Mouse (Mus musculus) fat pad, adult 2 months (tissue): Measurements from ENCODE around the gene Lin7c.
"Not testable (repeated sequence)": the region's sequence is repeated elsewhere in the genome, so short reads cannot be mapped to it uniquely, and the experiment has no call there.

Experiments
- DNase-seq: peaks from one replicate; pipeline ENCODE4 v3.0.0-alpha.2; 2011; ENCODE audit warnings: low read depth, low spot score; ENCODE audit errors: extremely low read depth

Gene Lin7c

DNA sequence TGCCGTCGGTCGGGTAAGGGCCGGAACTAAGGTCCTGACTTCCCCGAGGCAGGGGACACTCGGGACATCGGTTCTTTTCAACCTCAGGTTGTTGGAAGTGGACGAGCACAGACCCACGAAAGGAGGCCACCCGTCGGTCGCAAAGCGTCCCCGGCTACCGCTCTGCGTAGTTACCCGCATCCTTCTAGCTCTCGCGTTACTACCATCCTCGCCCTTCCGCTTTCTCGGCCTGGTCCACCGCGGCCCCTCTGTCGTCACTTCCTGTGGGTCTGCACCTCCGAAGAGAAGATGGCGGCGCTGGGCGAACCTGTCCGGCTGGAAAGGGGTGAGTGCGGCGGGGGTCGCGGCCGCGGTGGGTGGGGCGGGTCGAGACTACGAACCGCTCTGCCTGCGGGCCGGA lies at the start of gene Lin7c:
Lin7c (plus strand) TSS at position 257 of the 400 bp plus-strand sequence.
- no peak for DNase-seq

DNA sequence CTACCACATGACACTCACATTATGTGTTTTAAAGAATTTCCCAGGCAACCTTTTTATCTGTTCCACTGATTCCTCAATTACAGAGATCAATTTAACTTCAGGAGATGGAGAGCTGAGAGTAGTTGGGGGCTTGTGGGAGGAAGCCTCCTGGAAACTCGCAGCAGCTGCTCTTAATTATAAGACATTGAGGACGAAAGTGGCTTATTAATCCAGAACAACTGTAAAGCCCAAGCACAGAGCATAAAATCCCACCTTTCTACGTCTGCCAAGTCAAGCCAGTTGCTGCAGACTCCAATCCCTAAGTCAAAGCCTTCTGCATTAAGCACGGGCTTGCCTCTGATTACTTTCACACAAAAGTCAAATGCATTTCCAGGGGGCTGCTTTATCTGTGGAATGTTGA lies 44.3 kb upstream of the Lin7c start:
- DNase-seq, result no peak

DNA sequence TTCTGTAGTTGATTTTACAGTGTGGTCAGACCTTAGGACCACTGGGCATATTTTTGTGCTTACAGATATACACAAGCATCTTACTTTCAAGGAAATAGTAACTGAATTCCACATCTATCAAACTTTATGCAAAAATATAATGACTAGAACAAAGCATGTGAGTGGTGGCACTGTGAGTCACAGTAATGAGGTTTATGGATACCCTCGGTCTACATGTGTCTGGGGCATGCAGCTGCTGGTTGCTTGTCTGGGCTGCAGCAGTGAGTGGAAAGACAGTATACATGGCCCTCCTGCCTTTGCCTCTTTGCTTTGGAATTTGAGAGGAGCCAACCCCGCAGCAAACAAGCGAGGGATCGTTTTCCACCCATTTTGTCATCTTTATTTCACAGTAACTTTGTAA lies 42.3 kb upstream of the Lin7c start:
- DNase-seq, result no peak

DNA sequence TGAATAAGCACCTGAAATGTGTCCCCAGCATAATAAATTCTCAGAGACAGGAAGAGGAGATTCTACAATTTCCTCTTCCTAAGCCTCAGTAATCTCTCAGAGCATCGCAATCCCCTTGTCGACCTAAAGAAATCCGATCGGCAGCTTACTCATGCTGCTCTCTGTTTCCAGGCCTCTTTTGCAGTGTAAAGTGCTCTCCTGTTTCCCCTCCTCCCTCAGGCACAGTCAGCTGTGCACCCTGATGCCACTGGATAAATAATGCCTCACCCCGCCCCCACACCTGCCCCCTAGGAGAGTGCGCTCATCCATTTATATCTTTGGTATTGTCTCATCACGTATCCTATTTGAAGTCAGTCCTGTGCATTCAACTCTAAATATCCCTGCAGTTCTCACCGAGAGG lies 41.9 kb upstream of the Lin7c start:
- no peak for DNase-seq

DNA sequence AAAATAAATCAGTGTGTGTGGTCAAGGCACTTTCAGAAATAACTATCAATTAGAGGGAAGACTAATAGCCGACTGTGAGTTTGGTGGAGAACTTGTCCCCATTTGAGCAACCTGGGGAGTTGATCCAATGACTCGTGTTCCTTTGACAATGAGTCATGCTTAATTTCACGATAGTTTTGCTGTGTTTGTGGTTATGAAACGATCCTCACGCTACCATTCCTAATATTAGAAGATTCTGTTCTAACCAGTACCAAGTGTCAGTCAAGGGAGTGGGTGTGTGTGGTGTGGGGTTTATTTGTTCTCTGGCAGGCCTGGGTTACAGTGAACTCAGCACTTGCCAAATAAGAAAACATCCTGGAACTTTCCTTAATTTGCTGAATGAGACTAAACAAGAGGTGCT lies 35.1 kb upstream of the Lin7c start:
- no peak for DNase-seq

DNA sequence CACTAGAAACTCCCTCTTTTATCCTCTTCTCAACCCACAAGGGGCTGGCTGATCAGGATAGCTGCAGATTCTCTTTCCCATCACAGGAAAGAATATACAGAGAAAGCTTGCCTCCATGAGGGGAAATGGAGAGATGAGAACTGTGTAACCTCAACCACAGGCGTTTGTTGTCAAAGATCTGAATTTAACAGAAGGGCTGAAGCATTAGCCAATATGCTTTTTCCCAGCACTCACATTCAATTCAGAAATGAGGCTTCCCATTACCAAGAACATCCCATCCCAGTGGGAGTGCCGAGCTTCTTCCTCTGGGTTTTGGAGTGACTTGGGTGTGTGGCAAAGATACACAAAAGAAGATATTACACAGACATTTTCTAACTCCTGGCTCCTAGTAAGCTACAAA lies 31.0 kb upstream of the Lin7c start:
- DNase-seq, result no peak

DNA sequence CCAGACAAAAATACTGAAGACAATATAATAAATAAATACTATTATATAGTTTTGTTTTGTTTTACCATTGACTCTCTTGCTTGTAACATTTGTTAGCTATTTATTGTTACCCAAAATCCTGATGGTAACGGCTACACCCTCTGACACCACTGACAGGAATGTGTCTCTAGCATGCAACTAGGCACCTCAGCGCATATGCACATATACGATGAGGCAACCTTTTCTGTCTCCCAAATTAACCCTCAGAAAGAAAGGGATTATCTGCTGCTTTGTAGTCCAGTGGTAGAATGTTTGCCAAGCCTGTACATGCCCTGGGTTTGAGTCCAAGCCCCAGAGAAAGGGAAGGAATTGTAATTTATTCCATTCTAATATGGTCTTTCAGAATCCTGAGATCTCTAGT lies 29.8 kb upstream of the Lin7c start:
- no peak for DNase-seq

DNA sequence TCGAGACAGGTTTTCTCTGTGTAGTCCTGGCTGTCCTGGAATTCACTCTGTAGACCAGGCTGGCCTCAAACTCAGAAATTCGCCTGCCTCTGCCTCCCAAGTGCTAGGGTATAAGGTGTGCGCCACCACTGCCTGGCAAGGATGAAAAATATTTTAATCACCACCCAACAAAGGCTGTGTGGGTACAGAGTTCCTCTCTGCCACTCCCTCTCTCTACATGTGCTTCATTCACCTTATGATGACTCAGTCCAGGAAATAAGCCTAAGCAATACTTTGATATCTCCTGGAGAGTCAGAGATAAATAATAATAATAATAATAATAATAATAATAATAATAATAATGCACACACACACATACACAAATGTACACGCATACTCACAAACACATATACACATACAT lies 11.2 kb upstream of the Lin7c start:
- not testable (repeated sequence) for DNase-seq

DNA sequence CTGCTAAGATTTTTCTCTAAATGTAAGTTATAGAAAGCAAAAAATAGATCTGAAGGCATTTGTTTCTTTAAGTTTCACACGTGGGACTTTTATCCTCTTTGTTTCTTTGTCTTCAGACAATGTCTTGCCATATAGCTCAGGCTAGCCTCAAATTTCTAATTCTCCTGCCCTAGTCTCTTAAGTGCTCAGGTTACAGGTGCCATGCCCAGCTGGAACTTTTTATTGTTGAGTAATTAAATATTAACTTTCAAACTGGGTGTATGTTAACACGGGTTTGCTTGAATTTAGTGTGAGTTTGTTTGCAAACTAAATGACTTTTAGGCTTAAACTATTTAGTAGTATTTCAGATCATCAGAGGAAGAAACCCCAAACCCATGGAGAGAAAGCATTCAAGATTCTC lies 9.5 kb upstream of the Lin7c start:
- DNase-seq, result no peak

DNA sequence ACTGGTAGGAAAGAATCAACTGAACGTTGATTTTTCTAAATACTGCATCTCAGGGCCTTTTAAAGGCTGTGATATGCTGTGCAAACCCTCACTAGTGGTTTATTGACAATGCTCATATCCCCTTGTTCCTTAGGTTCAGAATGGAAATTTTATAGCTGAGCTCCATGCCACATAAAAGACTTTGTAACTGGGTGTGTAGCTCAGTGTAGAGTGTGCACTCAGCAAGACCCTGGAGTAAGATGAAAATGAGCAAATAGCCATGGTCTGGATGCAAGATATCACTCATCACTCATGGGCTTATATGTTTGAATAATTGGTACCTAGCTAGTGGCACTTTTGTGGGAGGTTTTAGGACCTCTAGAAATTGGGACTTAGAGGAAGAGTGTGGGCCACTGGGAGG lies 9.0 kb upstream of the Lin7c start:
- no peak for DNase-seq

DNA sequence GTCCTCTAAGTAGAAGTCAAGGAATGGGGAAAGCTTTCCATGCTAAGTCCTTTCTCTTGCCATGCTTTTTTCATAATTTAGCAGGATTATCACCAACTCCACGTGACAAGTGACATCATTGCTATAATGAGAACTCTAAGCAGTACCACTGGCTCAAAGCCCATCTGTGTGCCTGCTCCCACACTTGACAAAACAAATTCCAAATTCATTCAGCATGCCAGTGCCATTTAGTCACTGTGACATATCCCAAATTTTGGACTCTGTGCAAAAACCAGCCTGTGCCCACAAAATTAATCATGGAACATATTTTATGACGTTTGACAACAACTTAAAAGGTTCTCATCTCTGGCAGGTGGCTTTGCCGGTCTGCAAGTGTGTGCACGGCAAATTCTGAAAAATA lies 6.5 kb upstream of the Lin7c start:
- peak; percentile 42 for DNase-seq

DNA sequence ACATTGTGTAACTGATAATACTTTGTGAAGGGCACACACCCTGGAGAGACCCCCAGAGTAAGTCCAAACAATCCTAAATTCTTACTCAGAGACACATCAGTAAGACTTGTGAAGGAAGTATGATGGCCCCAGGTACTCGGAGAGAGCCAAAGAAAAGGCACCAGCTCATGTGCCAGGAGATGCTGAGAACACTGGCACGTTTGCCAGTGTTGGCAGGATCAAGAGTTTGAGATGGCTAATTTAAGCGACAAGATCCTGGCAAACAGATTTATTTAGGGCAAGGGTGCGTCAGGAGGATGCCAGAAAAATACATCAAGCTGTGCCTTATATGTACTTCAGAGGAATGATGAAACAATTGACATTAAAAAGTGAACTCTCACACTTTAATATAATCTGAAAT lies 6.1 kb upstream of the Lin7c start:
- peak; percentile 55 for DNase-seq

DNA sequence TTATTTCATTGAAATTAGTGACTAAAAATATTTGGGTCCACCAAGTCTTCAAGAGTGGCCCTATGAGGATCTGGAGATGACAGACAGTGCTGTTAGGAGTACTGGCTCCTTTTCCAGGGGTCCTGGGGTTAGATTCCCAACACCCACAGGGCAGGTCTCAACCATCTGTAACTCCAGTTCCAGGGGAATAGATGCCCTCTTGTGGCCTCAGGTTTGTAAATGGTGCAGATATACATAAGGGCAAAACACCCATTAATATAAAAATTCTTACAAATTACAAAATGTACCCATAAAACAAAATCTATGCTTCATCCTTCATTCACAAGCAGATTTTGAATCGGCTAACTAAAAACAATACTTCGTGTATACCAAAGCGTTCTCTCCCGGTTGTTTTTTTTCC lies 585 bp upstream of the Lin7c start:
- DNase-seq, result no peak

DNA sequence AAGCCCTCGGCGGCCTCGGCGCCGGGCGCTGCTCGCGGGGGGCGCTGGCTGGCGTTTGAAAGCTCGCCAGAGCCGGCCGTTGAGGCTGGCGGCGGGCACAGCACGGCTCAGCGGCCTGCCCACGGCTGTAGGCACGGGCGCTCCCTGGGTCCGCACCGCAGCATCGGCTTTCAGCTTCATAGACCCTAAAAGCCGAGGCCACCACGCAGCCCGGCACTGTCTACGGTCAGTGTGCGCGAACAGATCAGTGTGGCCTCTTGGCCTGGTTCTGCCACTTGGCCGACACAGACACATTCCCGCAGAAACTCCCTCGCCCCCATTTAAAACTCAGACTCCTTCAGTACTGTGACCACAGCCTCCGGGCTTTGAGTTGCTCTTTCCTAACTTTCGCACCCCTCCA lies 378 bp downstream of the Lin7c start:
- no peak for DNase-seq

DNA sequence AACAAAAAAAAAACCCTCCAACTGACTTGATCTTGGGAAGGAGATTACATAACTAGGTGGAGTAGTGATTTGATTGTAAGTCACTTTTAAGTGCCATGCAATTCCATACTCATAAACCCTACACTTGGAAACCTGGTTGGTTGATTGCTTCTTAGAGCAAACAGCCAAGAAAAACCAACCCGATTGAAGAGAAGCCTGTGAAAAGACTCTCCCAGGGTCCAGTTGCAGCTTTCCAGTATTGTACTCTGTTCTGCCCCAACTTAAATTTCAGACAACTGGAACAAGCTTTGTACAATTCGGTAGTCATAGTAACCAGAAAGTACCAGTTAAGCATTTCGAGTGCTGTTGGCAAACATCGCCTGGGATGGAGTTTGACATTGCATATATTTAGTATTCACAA lies 818 bp downstream of the Lin7c start:
- no peak for DNase-seq

DNA sequence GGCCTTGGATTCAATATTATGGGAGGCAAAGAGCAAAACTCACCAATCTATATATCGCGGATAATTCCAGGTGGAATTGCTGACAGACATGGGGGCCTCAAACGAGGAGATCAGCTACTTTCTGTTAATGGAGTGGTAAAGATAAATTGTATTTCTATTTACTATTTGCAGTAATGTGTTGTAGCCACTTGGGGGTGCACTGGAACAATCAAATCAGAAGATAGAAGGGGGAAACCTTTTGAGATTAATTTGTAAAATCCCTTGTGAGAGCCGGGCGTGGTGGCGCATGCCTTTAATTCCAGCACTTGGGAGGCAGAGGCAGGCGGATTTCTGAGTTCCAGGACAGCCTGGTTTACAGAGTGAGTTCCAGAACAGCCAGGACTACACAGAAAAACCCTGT lies 5.7 kb downstream of the Lin7c start:
- DNase-seq, result no peak

DNA sequence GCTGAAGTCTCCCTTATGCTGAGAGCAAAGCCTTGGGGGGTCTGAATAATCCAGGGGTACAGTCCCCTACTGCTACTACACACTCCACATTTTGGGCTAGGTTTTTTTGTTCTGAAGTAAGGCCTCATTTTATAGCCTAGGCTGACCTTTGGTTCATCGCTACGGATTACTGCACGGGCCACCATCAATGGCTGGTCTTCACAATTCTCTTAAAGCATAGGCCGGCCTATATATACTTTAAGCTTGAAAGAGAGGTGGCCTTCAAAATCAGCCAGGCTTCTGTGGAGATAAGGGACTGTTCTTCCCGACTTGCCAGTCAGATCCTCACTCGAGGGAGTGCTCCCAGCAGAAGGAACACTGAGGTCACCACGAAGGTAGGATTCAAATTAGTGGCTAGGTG lies 12.2 kb downstream of the Lin7c start:
- no peak for DNase-seq

DNA sequence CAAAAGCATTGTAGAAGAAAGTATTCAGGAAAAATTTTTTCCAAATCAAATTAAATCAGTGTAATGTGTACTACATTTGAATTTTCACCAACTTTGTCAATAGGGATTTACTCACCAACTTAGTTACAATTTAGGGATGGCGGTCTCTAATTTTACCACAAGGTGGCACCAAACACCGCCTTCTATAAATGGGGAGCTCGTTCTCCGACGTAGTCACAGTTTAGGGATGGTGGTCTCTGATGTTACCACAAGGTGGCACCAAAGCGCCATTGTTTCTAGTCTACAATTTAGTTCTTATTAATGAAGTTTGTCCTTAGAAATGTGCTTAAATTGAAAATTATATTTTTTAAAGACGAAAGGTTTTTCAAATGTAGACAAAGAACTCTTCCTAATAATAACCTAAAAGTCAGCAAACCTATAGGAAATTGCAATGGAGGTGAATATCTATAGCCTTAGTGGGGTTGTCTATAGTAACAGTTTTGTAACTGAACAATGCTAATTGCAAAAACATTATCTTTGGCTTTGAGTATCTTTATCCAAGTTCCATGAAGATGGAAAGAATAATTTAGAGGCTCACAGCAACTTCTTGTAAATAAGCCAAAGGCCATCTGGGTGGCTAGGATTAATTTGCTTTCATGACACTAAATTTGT lies 13.6 kb downstream of the Lin7c start:
- no peak for DNase-seq

DNA sequence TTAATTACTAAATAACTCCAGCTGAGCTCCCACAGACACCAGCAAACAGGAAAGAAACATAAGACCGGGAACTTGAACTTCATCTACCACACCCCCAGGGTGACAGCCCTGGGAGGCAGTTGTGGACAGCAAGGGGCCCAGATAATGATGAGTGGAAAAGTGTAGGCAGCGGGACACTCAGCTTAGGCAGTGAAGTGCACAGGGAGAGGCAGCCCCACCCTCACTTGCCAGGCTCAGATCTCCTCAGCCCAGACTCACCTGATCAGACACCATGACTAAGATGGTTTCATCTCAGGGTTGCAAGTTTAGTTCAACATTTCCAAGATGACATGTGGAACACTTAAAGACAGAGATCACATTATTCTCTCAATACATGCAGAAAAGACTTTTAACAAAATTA lies 18.5 kb downstream of the Lin7c start:
- no peak for DNase-seq

DNA sequence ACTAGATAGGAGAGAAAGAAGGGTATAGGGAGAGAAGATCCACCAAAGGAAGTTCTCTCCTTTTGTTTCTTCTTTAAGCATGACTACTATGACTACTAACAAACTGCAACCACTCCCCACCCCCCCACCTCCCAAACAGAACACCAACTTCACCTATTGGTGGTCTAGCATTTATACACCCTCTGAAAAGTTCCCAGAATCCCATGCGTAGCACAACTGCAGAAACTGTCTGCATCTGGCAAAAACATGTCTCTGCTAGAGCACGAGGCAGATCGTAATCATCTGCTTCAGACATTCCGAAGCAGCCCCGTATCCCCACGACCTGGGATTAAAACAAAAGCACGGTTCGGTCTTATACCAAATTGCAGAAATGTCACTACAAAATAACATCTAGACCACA lies 21.6 kb downstream of the Lin7c start:
- no peak for DNase-seq

DNA sequence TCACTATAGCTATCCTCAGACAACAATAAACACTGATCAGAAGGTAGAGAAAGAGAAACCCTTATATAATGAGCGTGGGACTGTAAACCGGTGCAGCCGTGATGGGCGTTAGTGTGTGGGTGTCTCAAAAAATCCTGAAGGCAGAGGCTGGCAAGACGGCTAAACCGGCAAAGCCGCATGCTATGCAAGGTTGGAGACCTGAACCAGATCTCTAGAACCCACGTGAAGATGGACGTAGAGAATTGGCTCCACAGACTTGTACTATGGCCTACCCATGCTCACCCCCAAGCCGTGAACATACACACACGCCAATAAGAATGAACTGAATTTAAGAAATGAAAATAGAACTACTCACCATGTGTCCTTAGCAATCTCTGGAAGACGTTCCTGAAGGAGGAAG lies 22.1 kb downstream of the Lin7c start:
- no peak for DNase-seq

DNA sequence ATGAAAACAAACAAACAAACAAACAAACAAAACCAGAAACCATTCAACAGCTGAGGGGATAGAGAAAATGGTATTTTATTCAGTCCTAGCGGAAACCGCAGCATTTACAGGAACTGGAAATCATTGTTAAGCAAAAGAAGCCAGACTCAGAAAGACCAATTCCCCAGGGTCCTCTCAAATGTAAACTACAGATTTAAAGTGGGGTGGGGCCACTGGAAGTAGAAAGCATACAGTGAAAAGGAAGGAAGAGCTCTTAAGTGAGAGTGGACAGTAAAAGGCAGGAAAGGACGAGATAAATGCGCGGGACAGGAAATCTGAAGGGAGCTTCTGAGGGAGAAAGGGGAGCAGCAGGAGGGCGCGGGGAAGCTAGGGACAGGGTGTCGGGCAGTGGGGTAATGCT lies 22.6 kb downstream of the Lin7c start:
- no peak for DNase-seq

DNA sequence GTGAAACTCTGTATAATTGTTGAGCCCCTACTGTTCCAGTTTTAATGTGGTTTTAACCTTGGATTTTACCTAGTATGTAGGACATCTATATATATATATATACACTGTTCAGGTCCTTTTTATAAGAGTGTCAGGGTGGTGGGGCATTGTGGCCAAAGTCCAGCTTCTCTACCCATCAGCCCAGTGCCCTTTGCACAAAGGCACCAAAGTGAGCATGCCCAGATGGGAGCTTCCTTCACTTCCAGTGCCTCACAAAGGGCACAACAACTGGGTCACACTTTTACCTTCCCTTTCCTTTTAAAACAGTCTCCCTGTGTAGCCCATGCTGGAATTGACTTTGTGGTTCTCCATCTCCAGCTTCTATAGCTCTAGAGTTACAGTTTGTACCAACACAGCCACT lies 23.9 kb downstream of the Lin7c start:
- DNase-seq, result no peak
